Mouse (Mus musculus) adrenal gland, adult (tissue): ENCODE results near the gene Ifitm5.

ENCODE experiments used
- DNase-seq, 2 experiments: peaks; one replicate each; pipeline ENCODE4 v3.0.0; 2022 to 2023; ENCODE audit warnings: low spot score in 1 of 2; ENCODE audit not compliant: inconsistent age in 2 of 2

Gene Ifitm5

GRCm38 (mm10) chr7:140903212-140903611 lies 46.9 kb downstream of the Ifitm5 start:
- peak; percentile 76 to 93 for DNase-seq

- peak in 1 of 2 experiments; percentile 63 for DNase-seq
Measured at GRCm38 (mm10) chr7:140902036-140902875, 47.8 kb downstream of the Ifitm5 start.

GRCm38 (mm10) chr7:140900220-140900619 lies 49.9 kb downstream of the Ifitm5 start, which contains the start of gene Cox8b:
Cox8b (minus strand) TSS chr7:140900446.
- peak in 1 of 2 experiments; percentile 51 for DNase-seq

- DNase-seq, result peak in 1 of 2 experiments; percentile 72
Measured at GRCm38 (mm10) chr7:140899121-140899520, 51.0 kb downstream of the Ifitm5 start.
